Mouse (Mus musculus) small intestine, adult 2 months (tissue): ENCODE results near the gene Sh3pxd2a.

ENCODE experiments used
- CTCF ChIP-seq: fragments of 200-500 bp; IDR thresholded peaks from 2 replicates; pipeline ENCODE4 v1.5.1; 2012; ENCODE audit warnings: low read depth, mild to moderate bottlenecking, control low read depth, inconsistent platforms, low read length, moderate library complexity, mixed read lengths; ENCODE audit not compliant: insufficient replicate concordance, insufficient read length; ENCODE audit errors: extremely low read depth
- POLR2A ChIP-seq: fragments of 200-500 bp; IDR thresholded peaks from 2 replicates; pipeline ENCODE4 v1.6.1; 2012; ENCODE audit warnings: low read depth, mild to moderate bottlenecking, control low read depth, inconsistent platforms, low read length, moderate library complexity

GRCm38 (mm10) chr19:47210432-47210831 lies 253.8 kb downstream of the Sh3pxd2a start:
- TF ChIP-seq CTCF (no peak), POLR2A (no peak)
